Mouse (Mus musculus) layer of hippocampus, adult 9-10 months (tissue): Measurements from ENCODE around the gene Gorasp2.

Experiments used
- DNase-seq: peaks from one replicate; pipeline ENCODE4 v3.0.0; 2022; ENCODE audit warnings: low spot score

The Gorasp2 gene

GRCm38 (mm10) chr2:70660887-70661714 is at the start of gene Gorasp2:
Gorasp2 (plus strand) TSS chr2:70661576.
- peak; percentile 88 for DNase-seq

GRCm38 (mm10) chr2:70614745-70615351 is 46.5 kb upstream of the Gorasp2 start:
- DNase-seq: no peak

- no peak for DNase-seq
These were observed 45.3 kb upstream of the Gorasp2 start for GRCm38 (mm10) chr2:70616076-70616475.

- DNase-seq: no peak
These were observed 44.8 kb upstream of the Gorasp2 start for GRCm38 (mm10) chr2:70616617-70617016.

GRCm38 (mm10) chr2:70619232-70619835 is 42.0 kb upstream of the Gorasp2 start:
- no peak for DNase-seq

GRCm38 (mm10) chr2:70620225-70620624 is 41.2 kb upstream of the Gorasp2 start:
- DNase-seq: peak; percentile 46

- no peak for DNase-seq
These were observed 39.1 kb upstream of the Gorasp2 start for GRCm38 (mm10) chr2:70622244-70622643.

GRCm38 (mm10) chr2:70625761-70626160 is 35.6 kb upstream of the Gorasp2 start:
- no peak for DNase-seq

- no peak for DNase-seq
These were observed 33.0 kb upstream of the Gorasp2 start for GRCm38 (mm10) chr2:70628397-70628796.

GRCm38 (mm10) chr2:70629339-70629761 is 32.0 kb upstream of the Gorasp2 start:
- no peak for DNase-seq

- DNase-seq: no peak
These were observed 31.5 kb upstream of the Gorasp2 start for GRCm38 (mm10) chr2:70629921-70630320.

- DNase-seq: no peak
These were observed 30.1 kb upstream of the Gorasp2 start for GRCm38 (mm10) chr2:70631321-70631720.

- no peak for DNase-seq
These were observed 29.0 kb upstream of the Gorasp2 start for GRCm38 (mm10) chr2:70632412-70632811.

GRCm38 (mm10) chr2:70634028-70634690 is 27.2 kb upstream of the Gorasp2 start:
- DNase-seq: no peak

- no peak for DNase-seq
These were observed 20.4 kb upstream of the Gorasp2 start for GRCm38 (mm10) chr2:70640968-70641367.

GRCm38 (mm10) chr2:70642971-70643565 is 18.3 kb upstream of the Gorasp2 start:
- DNase-seq: no peak

- DNase-seq: no peak
These were observed 16.1 kb upstream of the Gorasp2 start for GRCm38 (mm10) chr2:70645266-70645780.

GRCm38 (mm10) chr2:70647681-70648080 is 13.7 kb upstream of the Gorasp2 start:
- DNase-seq: no peak

- no peak for DNase-seq
These were observed 13.1 kb upstream of the Gorasp2 start for GRCm38 (mm10) chr2:70648271-70648670.

GRCm38 (mm10) chr2:70649471-70649870 is 11.9 kb upstream of the Gorasp2 start:
- no peak for DNase-seq

GRCm38 (mm10) chr2:70651820-70652219 is 9.6 kb upstream of the Gorasp2 start:
- no peak for DNase-seq

GRCm38 (mm10) chr2:70657083-70657482 is 4.3 kb upstream of the Gorasp2 start:
- DNase-seq: no peak
